Mouse (Mus musculus) 3T3-L1 (cell line): ENCODE results near the gene Htr3a.

Experiments used
- DNase-seq: peaks from one replicate; pipeline ENCODE4 v3.0.0-alpha.2; 2015; ENCODE audit warnings: low read depth, low spot score

Htr3a gene

GRCm38 (mm10) chr9:48910885-48911537 is at the start of gene Htr3a:
TSS of gene Htr3a (minus strand) at chr9:48911099.
- DNase-seq, result peak; percentile 6

DNA sequence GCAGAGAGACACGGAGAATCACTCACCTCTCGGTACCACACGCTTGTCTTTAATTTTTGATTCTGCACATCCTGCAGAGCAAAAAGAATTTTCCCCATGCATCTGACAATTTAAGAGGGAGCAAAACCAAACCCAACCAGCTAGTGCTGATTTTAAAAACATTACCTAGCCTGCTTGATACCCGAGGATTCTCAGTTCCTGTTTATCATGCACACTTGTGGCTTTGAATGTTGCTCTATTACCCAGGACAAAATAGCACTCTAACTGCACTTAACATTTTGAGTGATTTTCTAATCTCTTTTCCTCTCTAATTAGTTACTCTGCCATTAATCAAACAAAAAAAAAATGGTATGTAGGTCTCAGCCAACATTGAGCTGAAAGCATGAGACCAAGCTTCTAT is 36.7 kb upstream of the Htr3a start:
- no peak for DNase-seq

DNA sequence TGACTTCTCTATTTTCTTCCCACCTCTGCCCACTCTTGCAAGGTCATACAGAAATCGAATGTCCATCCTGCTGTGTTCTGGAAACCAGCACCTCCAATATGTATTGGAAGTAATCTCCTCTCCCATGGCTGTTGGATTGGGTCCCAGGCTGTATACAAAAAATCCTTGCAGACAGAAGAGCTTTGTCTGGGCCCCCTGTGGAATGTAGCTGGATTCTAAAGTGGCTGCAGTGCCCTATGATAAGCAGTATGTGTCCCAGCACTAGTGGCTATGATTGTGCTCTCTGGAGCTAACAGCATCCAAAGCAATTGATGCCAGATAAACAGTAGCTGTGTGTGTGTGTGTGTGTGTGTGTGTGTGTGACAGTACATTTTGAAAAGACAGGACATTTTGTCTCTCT is 31.4 kb upstream of the Htr3a start:
- DNase-seq, result no peak

DNA sequence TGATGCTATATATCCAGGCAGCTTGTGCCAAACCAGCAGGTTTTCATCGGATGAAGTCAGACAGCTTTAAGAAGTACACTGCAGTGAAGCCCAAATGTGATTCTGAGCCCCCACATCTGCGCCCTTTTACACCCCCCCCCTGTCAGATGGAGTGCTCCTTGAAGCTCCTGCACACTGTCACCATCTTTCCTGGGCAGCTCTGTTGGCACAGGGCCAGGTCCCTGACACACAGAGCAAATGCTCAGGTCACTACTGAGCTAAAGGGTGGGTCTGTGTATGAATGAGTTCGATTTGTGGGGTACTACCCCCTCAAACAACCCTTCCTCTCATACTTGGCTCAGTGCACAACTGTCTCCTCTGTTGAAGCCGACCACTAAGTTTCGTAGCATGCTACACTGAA is 18.5 kb upstream of the Htr3a start:
- DNase-seq, result no peak

DNA sequence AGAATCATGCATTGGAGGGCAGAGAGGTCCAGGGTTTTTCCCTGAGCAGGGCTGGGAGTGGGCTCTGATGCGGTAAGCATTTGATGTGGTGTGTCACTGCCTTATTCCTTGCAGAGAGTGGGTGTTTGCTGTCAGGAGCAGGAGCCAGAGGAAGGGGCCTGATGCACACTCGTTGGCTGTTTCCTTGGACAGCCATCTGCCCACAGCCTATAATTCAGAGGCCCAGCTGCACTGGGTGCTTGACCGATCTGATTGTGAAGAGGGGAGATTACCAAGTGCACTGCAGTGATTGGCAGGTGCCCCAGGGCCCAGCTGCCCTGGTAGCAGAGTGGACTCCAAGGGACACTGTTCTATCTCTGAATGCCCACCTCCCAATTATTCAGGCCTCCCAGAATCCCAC is 17.9 kb upstream of the Htr3a start:
- DNase-seq, result no peak

GRCm38 (mm10) chr9:48916011-48916788 is 5.3 kb upstream of the Htr3a start:
- DNase-seq, result no peak

- no peak for DNase-seq
These were observed 6.5 kb downstream of the Htr3a start for GRCm38 (mm10) chr9:48904421-48904820.

- no peak for DNase-seq
These were observed 7.1 kb downstream of the Htr3a start for GRCm38 (mm10) chr9:48903766-48904165.

DNA sequence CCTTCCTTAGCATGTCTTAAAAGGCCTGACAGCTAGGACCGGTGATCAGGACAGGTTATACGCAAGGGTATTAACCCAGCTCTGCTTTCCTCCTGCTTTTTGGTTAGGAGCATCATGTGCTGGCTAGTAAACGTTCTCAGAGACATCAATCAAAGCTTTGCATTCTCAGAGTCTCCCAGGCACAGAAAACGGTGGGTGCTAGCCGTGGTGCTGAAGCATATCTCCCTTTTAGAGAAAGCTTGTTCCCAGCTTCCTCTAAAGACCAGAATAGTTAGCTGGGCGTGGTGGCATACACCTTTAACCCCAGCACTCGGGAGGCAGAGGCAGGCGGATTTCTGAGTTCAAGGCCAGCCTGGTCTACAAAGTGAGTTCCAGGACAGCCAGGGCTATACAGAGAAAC is 12.3 kb downstream of the Htr3a start:
- peak; percentile 55 for DNase-seq

DNA sequence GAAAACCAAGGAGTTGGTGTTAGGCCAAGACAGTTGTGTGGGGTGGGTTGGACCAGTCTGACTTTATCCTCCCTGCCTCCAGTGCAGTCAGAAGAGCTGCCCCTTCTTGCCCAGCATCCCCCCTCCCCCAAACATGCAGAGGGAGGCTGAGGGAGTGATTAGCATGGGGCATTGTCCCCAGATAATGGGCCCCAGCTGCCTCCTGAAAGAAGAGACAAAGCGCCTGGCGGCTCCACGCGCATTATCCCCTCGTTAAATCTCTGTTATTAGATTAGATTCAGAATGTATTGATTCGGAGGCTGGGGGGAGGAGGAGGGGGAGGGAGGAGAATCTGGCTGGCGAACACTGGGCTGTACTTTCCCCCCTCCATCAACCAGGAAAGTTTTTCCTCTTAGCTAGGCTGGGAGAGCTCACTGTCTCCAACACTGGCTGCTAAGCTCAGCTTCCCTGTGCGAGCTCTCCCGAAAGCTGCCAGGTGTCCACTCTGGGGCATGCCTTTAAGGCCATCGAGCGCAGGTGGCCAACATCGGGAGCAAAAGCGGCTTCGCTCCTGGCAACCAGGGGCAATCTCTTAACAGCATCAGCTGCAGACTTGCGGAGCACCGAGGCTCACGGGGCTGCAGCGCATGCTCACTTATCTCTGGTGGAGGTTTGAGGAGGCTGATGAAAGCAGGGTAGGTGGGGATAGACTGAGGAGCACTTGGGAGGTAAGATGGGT is 14.9 kb downstream of the Htr3a start:
- no peak for DNase-seq

DNA sequence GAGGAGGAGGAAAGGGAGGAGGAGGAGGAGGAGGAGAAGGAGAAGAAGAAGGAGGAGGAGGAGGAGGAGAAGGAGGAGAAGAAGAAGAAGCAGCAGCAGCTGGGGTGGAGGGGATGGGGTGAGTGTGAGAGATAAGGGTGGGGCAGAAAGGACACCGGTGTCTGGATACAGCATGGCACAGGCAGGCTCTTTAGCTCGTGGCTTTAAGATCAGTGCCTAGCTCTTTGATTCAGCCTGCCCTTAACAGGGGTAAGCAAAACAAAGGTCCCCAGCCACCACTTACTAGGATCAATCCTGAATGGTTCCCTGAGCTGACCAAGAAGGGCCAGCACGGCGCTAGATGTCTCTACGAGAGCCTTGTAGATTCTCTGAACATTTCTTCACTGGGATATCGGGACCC is 16.1 kb downstream of the Htr3a start:
- DNase-seq, result no peak

DNA sequence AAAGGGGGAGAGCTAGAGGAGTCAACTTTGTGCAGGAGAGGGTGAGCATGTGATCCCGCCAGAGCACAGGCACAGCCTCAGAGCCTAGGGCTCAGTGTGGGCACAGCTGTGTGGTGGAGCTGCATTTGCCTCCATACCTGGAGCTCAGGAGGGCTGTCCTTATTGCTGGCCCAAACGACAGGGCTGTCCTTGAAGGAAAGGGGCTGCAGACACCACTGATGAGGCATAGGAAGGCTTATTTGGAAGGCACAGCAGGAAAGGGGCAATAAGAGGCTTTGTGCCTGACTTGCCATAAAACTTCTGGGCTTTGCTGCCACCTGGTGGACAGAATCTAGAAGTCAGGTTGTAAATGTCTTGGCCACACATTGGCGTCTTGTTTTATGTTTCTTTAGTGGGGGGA is 16.9 kb downstream of the Htr3a start:
- DNase-seq, result peak; percentile 81

DNA sequence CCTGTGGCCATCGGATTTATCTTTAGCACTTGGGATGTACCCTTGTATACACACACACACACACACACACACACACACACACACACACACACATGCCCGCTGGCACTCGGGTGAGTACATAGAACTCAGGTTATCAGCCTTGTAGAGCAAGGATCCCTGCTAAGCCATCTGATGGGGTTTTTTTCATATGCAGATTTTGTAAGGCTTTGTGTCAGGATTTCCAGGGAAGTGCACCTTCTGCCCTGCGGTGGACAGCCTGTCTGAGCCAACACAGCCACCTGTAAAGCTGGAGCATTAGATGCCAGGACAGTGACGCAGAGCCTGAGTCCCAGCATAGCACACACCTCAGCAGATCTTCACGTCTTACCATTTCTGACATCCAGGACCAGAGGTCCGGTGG is 21.8 kb downstream of the Htr3a start:
- no peak for DNase-seq

- no peak for DNase-seq
These were observed 38.0 kb downstream of the Htr3a start for GRCm38 (mm10) chr9:48872896-48873295.

- DNase-seq, result no peak
These were observed 44.3 kb downstream of the Htr3a start for GRCm38 (mm10) chr9:48866523-48867121.

- no peak for DNase-seq
These were observed 45.7 kb downstream of the Htr3a start for GRCm38 (mm10) chr9:48865235-48865634.

DNA sequence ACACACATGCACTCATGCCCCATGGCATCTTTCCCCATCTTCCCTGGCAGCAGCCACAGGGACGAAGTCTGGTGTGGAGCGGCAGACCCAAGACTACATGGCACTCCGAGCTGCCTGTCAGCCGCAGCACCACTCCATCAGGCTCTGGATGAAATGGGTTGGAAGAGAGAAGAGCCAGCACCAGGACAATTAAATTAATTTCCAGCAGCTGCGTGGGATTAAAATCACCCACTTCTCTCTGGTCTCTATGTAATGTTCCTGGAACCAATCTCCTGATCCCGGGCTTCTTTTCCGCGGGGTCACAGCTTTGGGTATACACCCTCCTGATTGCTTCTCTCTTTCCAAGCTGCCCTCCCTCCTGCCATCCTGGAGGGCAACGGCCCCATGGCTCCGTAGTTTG is 49.4 kb downstream of the Htr3a start:
- no peak for DNase-seq

GRCm38 (mm10) chr9:48860526-48860845 is 50.4 kb downstream of the Htr3a start:
- DNase-seq, result peak; percentile 65

DNA sequence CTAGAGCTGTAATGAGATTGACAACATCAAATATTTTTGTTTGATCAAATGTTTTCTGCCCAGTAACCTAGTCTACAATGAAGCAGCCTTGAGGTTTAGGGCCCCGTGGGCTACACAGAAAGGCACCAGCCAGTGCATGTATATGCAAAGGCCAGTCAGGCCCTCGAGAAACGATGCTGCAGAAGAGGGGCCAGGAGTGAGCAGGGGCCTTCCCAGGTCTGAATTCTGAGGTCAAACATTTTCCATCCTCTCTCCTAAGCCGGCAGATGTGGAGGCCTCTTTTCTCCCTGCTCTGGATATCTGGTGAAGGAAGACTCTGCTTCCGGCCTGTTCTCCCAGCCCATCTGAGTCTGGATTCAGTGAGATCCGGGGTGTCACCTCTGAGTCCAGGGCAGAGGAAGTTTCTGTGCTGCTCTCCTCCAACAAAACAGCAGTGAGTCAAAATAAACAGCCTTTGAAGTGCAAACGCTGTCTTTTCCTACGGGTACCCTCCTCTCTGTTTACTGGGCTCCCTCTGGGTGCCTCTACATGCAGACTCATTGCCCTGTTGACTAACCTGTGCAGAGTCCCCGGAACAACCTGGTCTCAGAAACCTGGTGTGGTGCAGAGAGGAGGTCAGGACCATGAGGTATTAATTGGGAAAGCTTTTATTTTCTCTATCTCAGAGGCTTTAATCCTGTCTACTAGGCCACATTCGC is 50.9 kb downstream of the Htr3a start:
- no peak for DNase-seq

GRCm38 (mm10) chr9:48857944-48858343 is 53.0 kb downstream of the Htr3a start:
- peak; percentile 3 for DNase-seq

DNA sequence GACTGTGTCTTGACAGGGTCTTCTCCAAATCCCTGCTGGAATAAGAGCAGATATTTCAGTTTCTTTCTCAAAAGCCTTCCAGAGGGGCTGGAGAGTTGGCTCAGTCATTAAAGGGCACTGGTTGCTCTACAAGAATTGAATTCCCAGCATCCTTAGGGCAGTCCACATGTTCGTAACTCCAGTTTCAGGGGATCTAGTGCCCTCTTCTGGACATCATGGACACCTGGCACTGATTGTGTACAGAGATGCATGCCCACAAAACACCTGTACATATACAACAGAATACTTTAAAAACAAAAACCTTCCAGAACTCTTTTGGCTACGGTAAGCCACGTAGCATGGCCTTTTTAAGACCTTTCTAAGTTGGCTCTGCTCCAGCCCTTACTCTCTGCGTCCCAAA is 54.7 kb downstream of the Htr3a start:
- DNase-seq, result no peak

GRCm38 (mm10) chr9:48849531-48849930 is 61.4 kb downstream of the Htr3a start:
- DNase-seq, result no peak
